Mouse (Mus musculus) liver, embryonic 15.5 days (tissue): ENCODE results near the gene Ankrd33b. TPM values are rescaled to one million over a fixed set of nuclear protein-coding genes. Genes with fewer than 3 reads are reported as not detected.
A peak's percentile ranks its signal among the peaks of the same experiment; 100 is the strongest.

Experiments used
- ATAC-seq: fragments of 200-750 bp; cut with Nextera tagmentation; 2 replicates; pipeline ENCODE4 v1.8.0; 2017; ENCODE audit warnings: moderate number of reproducible peaks, mild to moderate bottlenecking, moderate library complexity; ENCODE audit not compliant: insufficient read depth
- H3K27ac ChIP-seq: fragments of 300-500 bp; sonication (generic); replicated peaks from 2 replicates; pipeline ENCODE4 v1.5.1; 2015; ENCODE audit warnings: mild to moderate bottlenecking, inconsistent platforms
- H3K27me3 ChIP-seq: fragments of 300-500 bp; sonication (generic); 2 replicates; pipeline ENCODE4 v1.6.1; 2015; ENCODE audit warnings: mild to moderate bottlenecking, inconsistent platforms
- H3K36me3 ChIP-seq: fragments of 300-500 bp; sonication (generic); replicated peaks from 2 replicates; pipeline ENCODE4 v1.6.1; 2015; ENCODE audit warnings: moderate library complexity, mild to moderate bottlenecking, inconsistent platforms
- H3K4me1 ChIP-seq: fragments of 300-500 bp; sonication (generic); replicated peaks from 2 replicates; pipeline ENCODE4 v1.6.1; 2015; ENCODE audit warnings: inconsistent platforms
- H3K4me2 ChIP-seq: fragments of 300-500 bp; sonication (generic); 2 replicates; pipeline ENCODE4 v1.6.1; 2015; ENCODE audit warnings: moderate library complexity, mild to moderate bottlenecking, inconsistent platforms
- H3K4me3 ChIP-seq: fragments of 300-500 bp; sonication (generic); replicated peaks from 2 replicates; pipeline ENCODE4 v1.5.1; 2015; ENCODE audit warnings: mild to moderate bottlenecking, inconsistent platforms
- H3K9ac ChIP-seq: fragments of 300-500 bp; sonication (generic); 2 replicates; pipeline ENCODE4 v1.6.1; 2015; ENCODE audit warnings: moderate library complexity, mild to moderate bottlenecking, inconsistent platforms
- H3K9me3 ChIP-seq: fragments of 300-500 bp; sonication (generic); replicated peaks from 2 replicates; pipeline ENCODE4 v1.6.1; 2016; ENCODE audit warnings: inconsistent platforms
- WGBS: fragments of 180-500 bp; shearing (Covaris S2); methylation state at CpG from one replicate; pipeline ENCODE4 v1.1.7; 2015; ENCODE audit warnings: mixed read lengths; ENCODE audit not compliant: insufficient replicate concordance; 5-methylcytosine and 5-hydroxymethylcytosine counted together
- polyA plus RNA-seq: library from polyadenylated mRNA; unstranded; fragments of >200 nt; fragmentation: Nextera tagmentation; extraction: Ambion mirVana; gene quantifications from 2 replicates; pipeline ENCODE4 v1.2.1, GENCODE M21; 2015

Ankrd33b gene
- polyA plus RNA-seq, 1 experiment from 2014 or later: 0.62 TPM

- Histone ChIP-seq H3K27ac (no peak overlapping the region), H3K36me3 (no peaks in the 10 kb centered on the region), H3K9me3 (no peaks in the 10 kb centered on the region), H3K4me1 (0 out of 2 replicates have a peak, but pooled peaks cover 7% of the 10 kb centered on the region), H3K4me3 (no peak overlapping the region), H3K27me3 (no peaks in the 10 kb centered on the region), H3K9ac (no peak overlapping the region), H3K4me2 (no peak overlapping the region)
- 76% methylated on average over 10 of the region's 10 CpGs for WGBS
- no peak for ATAC-seq
These were observed 106.4 kb downstream of the Ankrd33b start for GRCm38 (mm10) chr15:31261094-31261493.

- H3K4me2 ChIP-seq: no peak overlapping the region
- H3K4me1 ChIP-seq: 0 out of 2 replicates have a peak, but pooled peaks cover 7% of the 10 kb centered on the region
- 74% methylated on average over 18 of the region's 18 CpGs for WGBS
- H3K27me3 ChIP-seq: no peaks in the 10 kb centered on the region
- H3K9me3 ChIP-seq: no peaks in the 10 kb centered on the region
- H3K4me3 ChIP-seq: no peak overlapping the region
- no peak overlapping the region for H3K27ac ChIP-seq
- no peaks in the 10 kb centered on the region for H3K36me3 ChIP-seq
- no peak for ATAC-seq
- no peak overlapping the region for H3K9ac ChIP-seq
These were observed 108.7 kb downstream of the Ankrd33b start for GRCm38 (mm10) chr15:31258693-31259439.

- no peak for ATAC-seq
- Histone ChIP-seq H3K27ac (no peak overlapping the region), H3K4me3 (no peak overlapping the region), H3K9ac (no peak overlapping the region), H3K36me3 (no peaks in the 10 kb centered on the region), H3K27me3 (no peaks in the 10 kb centered on the region), H3K4me2 (no peak overlapping the region), H3K9me3 (no peaks in the 10 kb centered on the region), H3K4me1 (peaks cover 12% of the 10 kb centered on the region)
- WGBS: 61% methylated on average over 21 of the region's 21 CpGs
These were observed 109.4 kb downstream of the Ankrd33b start for GRCm38 (mm10) chr15:31258029-31258692.

- Histone ChIP-seq H3K36me3 (no peaks in the 10 kb centered on the region), H3K4me2 (no peak overlapping the region), H3K27me3 (no peaks in the 10 kb centered on the region), H3K9me3 (no peaks in the 10 kb centered on the region), H3K4me1 (peaks cover 21% of the 10 kb centered on the region), H3K27ac (no peak overlapping the region), H3K9ac (no peak overlapping the region), H3K4me3 (no peak overlapping the region)
- 59% methylated on average over 1 of the region's 1 CpGs for WGBS
- ATAC-seq: no peak
These were observed 110.2 kb downstream of the Ankrd33b start for GRCm38 (mm10) chr15:31257329-31257728.

DNA sequence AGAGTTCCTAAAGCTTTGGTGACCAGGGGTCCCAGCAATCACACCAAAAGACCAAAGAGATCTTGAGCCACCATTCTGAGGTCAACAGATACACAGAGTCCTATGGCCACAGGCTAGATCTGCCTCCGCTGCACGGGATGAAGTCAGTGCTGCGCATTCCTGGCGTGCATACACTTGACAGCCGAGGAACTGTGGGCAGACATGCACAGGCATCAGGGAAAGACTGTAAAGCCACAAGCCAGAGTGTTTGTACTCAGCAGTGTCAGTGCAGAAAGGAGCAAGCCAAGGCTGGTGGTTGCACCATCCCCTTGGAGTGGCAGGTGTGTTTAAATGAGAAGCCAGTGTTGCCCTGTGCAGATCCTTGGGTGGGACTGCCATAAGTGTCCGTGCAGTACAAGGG lies 111.8 kb downstream of the Ankrd33b start:
- Histone ChIP-seq H3K9me3 (no peaks in the 10 kb centered on the region), H3K4me1 (peaks cover 35% of the 10 kb centered on the region), H3K27me3 (no peaks in the 10 kb centered on the region), H3K9ac (no peak overlapping the region), H3K27ac (no peak overlapping the region), H3K4me3 (no peak overlapping the region), H3K36me3 (no peaks in the 10 kb centered on the region), H3K4me2 (no peak overlapping the region)
- ATAC-seq: no peak
- 78% methylated on average over 6 of the region's 6 CpGs for WGBS

DNA sequence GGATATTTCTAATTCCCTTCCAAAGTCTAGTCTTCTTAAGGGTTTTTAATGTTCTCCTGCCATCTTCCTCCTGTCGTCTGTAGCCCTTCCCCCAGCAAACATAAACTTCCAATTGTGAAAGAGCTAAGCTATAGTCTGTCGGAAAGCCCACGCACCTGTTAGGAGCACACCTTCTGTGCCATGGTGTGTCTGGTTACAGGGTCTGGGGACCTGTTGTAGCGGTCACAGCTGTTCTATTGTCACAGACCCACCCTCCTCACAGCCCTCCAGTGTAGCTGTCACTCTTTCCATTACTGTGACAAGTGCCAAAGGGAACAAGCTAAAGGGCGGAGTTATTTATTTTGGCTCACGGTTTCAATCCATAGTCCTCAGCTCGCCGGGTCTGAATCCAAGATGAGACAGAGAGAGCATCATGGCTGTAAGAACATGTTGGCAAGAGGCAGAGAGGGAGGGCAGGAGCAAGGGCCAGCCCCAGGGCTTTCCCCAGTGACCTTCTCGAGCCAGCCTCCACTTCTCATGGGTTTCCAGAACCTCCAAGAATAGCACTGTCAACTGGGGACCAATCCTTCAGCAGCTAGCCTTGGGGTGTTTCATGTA lies 112.5 kb downstream of the Ankrd33b start:
- Histone ChIP-seq H3K4me1 (peaks cover 37% of the 10 kb centered on the region), H3K4me2 (no peak overlapping the region), H3K9me3 (no peaks in the 10 kb centered on the region), H3K27me3 (no peaks in the 10 kb centered on the region), H3K36me3 (no peaks in the 10 kb centered on the region), H3K27ac (no peak overlapping the region), H3K4me3 (no peak overlapping the region), H3K9ac (no peak overlapping the region)
- ATAC-seq: no peak
- WGBS: 68% methylated on average over 9 of the region's 9 CpGs

DNA sequence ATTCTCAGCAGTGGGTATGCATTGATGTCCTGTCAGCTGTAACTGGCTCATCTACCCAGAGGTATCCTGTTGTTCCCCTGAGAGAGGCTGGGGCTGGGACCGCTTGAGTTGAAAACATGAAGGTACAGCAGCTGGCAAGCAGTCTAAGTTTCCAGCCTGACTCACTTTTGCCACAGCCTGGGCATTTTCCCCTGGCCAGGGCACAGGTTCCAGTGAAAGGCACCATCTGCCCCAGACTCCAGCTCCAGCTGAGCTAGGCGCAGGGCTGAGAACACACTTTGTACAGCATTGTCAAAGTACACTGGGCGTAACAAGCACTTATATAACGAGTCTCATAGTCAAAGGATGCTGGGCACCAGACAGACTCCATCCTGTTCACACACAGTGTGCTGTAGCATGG lies 113.6 kb downstream of the Ankrd33b start:
- 83% methylated on average over 4 of the region's 4 CpGs for WGBS
- Histone ChIP-seq H3K4me1 (peaks cover 37% of the 10 kb centered on the region), H3K27me3 (no peaks in the 10 kb centered on the region), H3K27ac (no peak overlapping the region), H3K4me2 (no peak overlapping the region), H3K4me3 (no peak overlapping the region), H3K9me3 (no peaks in the 10 kb centered on the region), H3K9ac (no peak overlapping the region), H3K36me3 (no peaks in the 10 kb centered on the region)
- ATAC-seq: no peak

DNA sequence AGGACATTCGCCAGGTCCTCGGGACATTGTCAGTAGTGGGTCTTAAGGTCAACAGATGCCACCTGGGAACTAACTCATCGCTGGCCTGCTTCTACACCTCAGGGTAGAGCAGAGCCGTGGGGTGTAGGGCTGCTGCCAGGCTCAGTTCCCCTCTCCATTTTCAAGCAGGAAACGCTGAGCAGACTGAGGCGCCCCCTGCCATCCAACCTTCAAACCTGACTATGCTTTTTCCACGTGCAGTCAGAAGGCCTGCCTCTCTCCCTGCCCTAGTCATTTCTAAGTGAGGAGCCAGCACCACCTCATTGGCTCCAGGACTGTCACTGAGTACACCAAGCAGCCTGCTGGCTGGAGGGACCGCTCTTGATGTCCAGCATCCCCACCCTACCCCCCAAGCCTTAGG lies 114.1 kb downstream of the Ankrd33b start:
- Histone ChIP-seq H3K9me3 (no peaks in the 10 kb centered on the region), H3K4me3 (no peak overlapping the region), H3K4me2 (no peak overlapping the region), H3K4me1 (peaks cover 37% of the 10 kb centered on the region), H3K27ac (no peak overlapping the region), H3K9ac (no peak overlapping the region), H3K36me3 (no peaks in the 10 kb centered on the region), H3K27me3 (no peaks in the 10 kb centered on the region)
- WGBS: 60% methylated on average over 8 of the region's 8 CpGs
- ATAC-seq: no peak

GRCm38 (mm10) chr15:31252590-31253311 lies 114.8 kb downstream of the Ankrd33b start:
- Histone ChIP-seq H3K4me2 (peak overlapping the region; percentile 29; the same call in 1 of the 2 replicates), H3K27ac (peak overlapping the region; percentile 45), H3K9ac (no peak overlapping the region), H3K9me3 (no peaks in the 10 kb centered on the region), H3K36me3 (no peaks in the 10 kb centered on the region), H3K4me3 (no peak overlapping the region), H3K4me1 (peaks cover 33% of the 10 kb centered on the region), H3K27me3 (no peaks in the 10 kb centered on the region)
- ATAC-seq: peak; percentile 65
- 38% methylated on average over 16 of the region's 16 CpGs for WGBS

- no peaks in the 10 kb centered on the region for H3K9me3 ChIP-seq
- no peaks in the 10 kb centered on the region for H3K36me3 ChIP-seq
- no peak overlapping the region for H3K4me2 ChIP-seq
- H3K4me1 ChIP-seq: peaks cover 30% of the 10 kb centered on the region
- H3K4me3 ChIP-seq: no peak overlapping the region
- no peak for ATAC-seq
- H3K27me3 ChIP-seq: no peaks in the 10 kb centered on the region
- WGBS: 61% methylated on average over 6 of the region's 6 CpGs
- no peak overlapping the region for H3K9ac ChIP-seq
- no peak overlapping the region for H3K27ac ChIP-seq
These were observed 116.3 kb downstream of the Ankrd33b start for GRCm38 (mm10) chr15:31251189-31251588.

- Histone ChIP-seq H3K4me1 (peaks cover 30% of the 10 kb centered on the region), H3K9me3 (no peaks in the 10 kb centered on the region), H3K27me3 (no peaks in the 10 kb centered on the region), H3K9ac (no peak overlapping the region), H3K36me3 (no peaks in the 10 kb centered on the region), H3K4me3 (no peak overlapping the region), H3K4me2 (no peak overlapping the region), H3K27ac (no peak overlapping the region)
- no peak for ATAC-seq
- WGBS: 74% methylated on average over 3 of the region's 3 CpGs
These were observed 116.8 kb downstream of the Ankrd33b start for GRCm38 (mm10) chr15:31250676-31251075.
